ENCODE assay signal across 8 mouse cellular contexts in genomic region chr9:49989464-49990271, GRCm38 (mm10).
DNase-seq lines count a peak whose midpoint lies in the region; ATAC-seq lines count a peak whose summit lies in the region.

No protein-coding gene starts in this region.

- H3K4me2 ChIP-seq in heart, embryonic 14.5 days (ENCODE audit: low read length), result peak overlapping the region; percentile 59
- H3K4me2 ChIP-seq in limb, embryonic 15.5 days, result peak overlapping the region; percentile 38
- H3K4me2 ChIP-seq in neural tube, embryonic 12.5 days (replicated peaks), result no peak overlapping the region; the same call in 1 of the 2 replicates

- H3K9me3 ChIP-seq in heart, embryonic 14.5 days (ENCODE audit: control insufficient read depth, low read length), result no peaks in the 10 kb centered on the region; the same call in 1 of the 2 replicates
- no peaks in the 10 kb centered on the region for H3K9me3 ChIP-seq in limb, embryonic 15.5 days
- peaks cover under 1% of the 10 kb centered on the region; the same call in 1 of the 2 replicates for H3K9me3 ChIP-seq in neural tube, embryonic 12.5 days

- H3K4me1 ChIP-seq in heart, embryonic 14.5 days (ENCODE audit: control insufficient read depth in 2 of 2, insufficient read depth in 2 of 2, low read length in 2 of 2), result peaks cover 18 to 29% of the 10 kb centered on the region in 2 experiments
- peaks cover 11% of the 10 kb centered on the region for H3K4me1 ChIP-seq in limb, embryonic 15.5 days
- H3K4me1 ChIP-seq in neural tube, embryonic 12.5 days, result peaks cover 9% of the 10 kb centered on the region

- H3K9ac ChIP-seq in heart, embryonic 14.5 days (ENCODE audit: low read length), result peak overlapping the region; percentile 36
- H3K9ac ChIP-seq in limb, embryonic 15.5 days, result no peak overlapping the region
- no peak overlapping the region for H3K9ac ChIP-seq in neural tube, embryonic 12.5 days

- no peaks in the 10 kb centered on the region for H3K36me3 ChIP-seq in heart, embryonic 14.5 days (ENCODE audit: control insufficient read depth, insufficient read depth, low read length)
- H3K36me3 ChIP-seq in limb, embryonic 15.5 days, result no peaks in the 10 kb centered on the region
- no peaks in the 10 kb centered on the region for H3K36me3 ChIP-seq in neural tube, embryonic 12.5 days

- 0 out of 4 replicates have a peak overlapping the region, but pooled peaks of 1 of the 2 experiments have one; percentile 11 for H3K4me3 ChIP-seq in heart, embryonic 14.5 days (ENCODE audit: control insufficient read depth in 1 of 2, insufficient read depth in 1 of 2, low read depth in 1 of 2, low read length in 2 of 2)
- no peak overlapping the region; the same call in 1 of the 2 replicates for H3K4me3 ChIP-seq in limb, embryonic 15.5 days
- H3K4me3 ChIP-seq in neural tube, embryonic 12.5 days, result no peak overlapping the region

- 31% methylated on average over 14 of the region's 14 CpGs for WGBS in heart, embryonic 14.5 days
- WGBS in limb, embryonic 15.5 days, result 34% methylated on average over 14 of the region's 14 CpGs
- 52% methylated on average over 14 of the region's 14 CpGs for WGBS in neural tube, embryonic 12.5 days

- H3K27me3 ChIP-seq in heart, embryonic 14.5 days (ENCODE audit: control insufficient read depth, insufficient read depth, low read length), result no peaks in the 10 kb centered on the region
- no peaks in the 10 kb centered on the region for H3K27me3 ChIP-seq in limb, embryonic 15.5 days
- H3K27me3 ChIP-seq in neural tube, embryonic 12.5 days (replicated peaks), result no peaks in the 10 kb centered on the region

- peak; percentile 94 for ATAC-seq in heart, embryonic 14.5 days (ENCODE audit: insufficient number of reproducible peaks, insufficient read depth, low FRiP score, low read depth)
- ATAC-seq in limb, embryonic 15.5 days (ENCODE audit: insufficient number of reproducible peaks, low FRiP score, low TSS enrichment, low read depth), result peak; percentile 82
- peak; percentile 58; the same call in 1 of the 2 replicates for ATAC-seq in neural tube, embryonic 12.5 days (ENCODE audit: low FRiP score, low read depth)
- no peak for ATAC-seq in granulocyte monocyte progenitor cell, adult 5-6 weeks (replicated peaks; ENCODE audit: poor library complexity, severe bottlenecking)

- DNase-seq in adrenal gland, postnatal 4 days (ENCODE audit: low spot score in 2 of 2), result peak; percentile 52 to 60
- DNase-seq in fibroblast of lung, adult 2 months (ENCODE audit: low read depth), result peak; percentile 95
- peak; percentile 94 for DNase-seq in kidney, postnatal 10 days
- peak; percentile 24 to 73 for DNase-seq in urinary bladder, adult 18-20 months (ENCODE audit: low spot score in 2 of 2)

- H3K27ac ChIP-seq in heart, embryonic 14.5 days (replicated peaks in 1 of 2; ENCODE audit: control insufficient read depth in 1 of 2, insufficient read depth in 1 of 2, low read depth in 2 of 2, low read length in 2 of 2), result peak overlapping the region; percentile 79 to 85
- H3K27ac ChIP-seq in limb, embryonic 15.5 days, result peak overlapping the region; percentile 64
- H3K27ac ChIP-seq in neural tube, embryonic 12.5 days, result no peak overlapping the region; the same call in 1 of the 2 replicates
